Mouse (Mus musculus): ENCODE data around the gene Frem3.

DNA sequence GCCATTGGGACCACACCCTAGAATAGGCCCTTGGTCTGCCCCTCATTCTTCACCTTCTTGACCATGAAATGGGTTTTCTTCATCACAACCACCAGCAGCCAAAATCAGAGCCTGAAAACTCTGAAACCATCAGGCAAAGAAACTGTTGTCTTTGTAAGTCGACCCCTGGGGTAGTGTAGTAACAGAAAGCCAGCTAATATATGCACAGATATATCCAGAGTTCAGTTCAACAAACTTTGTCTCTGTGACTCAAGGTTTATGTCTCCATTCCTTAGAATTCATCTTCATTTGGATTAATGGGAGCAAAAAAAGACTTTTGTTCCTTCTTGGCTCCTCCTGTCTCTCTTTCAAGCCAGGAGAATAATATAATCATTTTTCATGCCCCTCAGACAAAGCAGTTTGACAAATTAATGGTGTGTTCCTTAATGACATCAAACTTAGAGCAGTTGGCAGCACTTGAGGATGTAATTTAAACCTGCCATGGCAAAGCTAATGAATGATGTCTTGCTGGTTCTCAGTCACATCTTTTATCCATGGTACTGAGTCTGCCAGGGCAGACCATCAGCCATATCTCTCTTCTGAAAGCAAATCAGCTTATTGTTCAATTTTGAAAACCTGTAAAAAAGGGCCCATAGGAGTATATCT lies 38.3 kb upstream of the Frem3 start:
- TF ChIP-seq POLR2A (IDR thresholded peaks at IDR 0.05; ENCODE audit: low read depth, low read length) (no peak), CTCF (IDR thresholded peaks at IDR 0.05; ENCODE audit: extremely low read depth, insufficient read depth, insufficient read length, insufficient replicate concordance) (no peak)

All from spleen, adult 2 months (tissue).